Mouse (Mus musculus) hematopoietic stem cell, adult 5-6 weeks (primary cell): Measurements from ENCODE around the gene Cyct. TPM values are rescaled to one million over a fixed set of nuclear protein-coding genes. Genes with fewer than 3 reads are reported as not detected.

Experiments
- ATAC-seq, 2 experiments: fragments of 125-278 bp in 1 of 2; replicated peaks in 1 of 2; 2 replicates each; pipeline ENCODE4 v1.8.0; 2016 to 2017; ENCODE audit warnings: inconsistent platforms in 2 of 2, mild to moderate bottlenecking in 2 of 2, moderate number of reproducible peaks in 2 of 2, low read depth in 1 of 2, moderate TSS enrichment in 1 of 2; ENCODE audit not compliant: low FRiP score in 2 of 2, poor library complexity in 2 of 2, severe bottlenecking in 2 of 2, insufficient read depth in 1 of 2, low TSS enrichment in 1 of 2
- total RNA-seq: library from RNA; stranded (forward); fragments of 172-1452, 232-1000 nt; gene quantifications from 2 replicates; pipeline ENCODE4 v1.2.3, GENCODE M21; 2017

Gene Cyct
- not detected in 2 replicates for total RNA-seq

- ATAC-seq = no peak
Measured at GRCm38 (mm10) chr2:76360226-76360625, at the start of gene Cyct. Gene Cyct, minus strand, starts transcription at chr2:76360450.

GRCm38 (mm10) chr2:76409986-76410385, 49.7 kb upstream of the Cyct start:
- no peak for ATAC-seq

- ATAC-seq = no peak
Measured at GRCm38 (mm10) chr2:76409526-76409925, 49.3 kb upstream of the Cyct start.

GRCm38 (mm10) chr2:76406937-76407441, 46.7 kb upstream of the Cyct start:
- ATAC-seq = peak; percentile 47 to 61

DNA sequence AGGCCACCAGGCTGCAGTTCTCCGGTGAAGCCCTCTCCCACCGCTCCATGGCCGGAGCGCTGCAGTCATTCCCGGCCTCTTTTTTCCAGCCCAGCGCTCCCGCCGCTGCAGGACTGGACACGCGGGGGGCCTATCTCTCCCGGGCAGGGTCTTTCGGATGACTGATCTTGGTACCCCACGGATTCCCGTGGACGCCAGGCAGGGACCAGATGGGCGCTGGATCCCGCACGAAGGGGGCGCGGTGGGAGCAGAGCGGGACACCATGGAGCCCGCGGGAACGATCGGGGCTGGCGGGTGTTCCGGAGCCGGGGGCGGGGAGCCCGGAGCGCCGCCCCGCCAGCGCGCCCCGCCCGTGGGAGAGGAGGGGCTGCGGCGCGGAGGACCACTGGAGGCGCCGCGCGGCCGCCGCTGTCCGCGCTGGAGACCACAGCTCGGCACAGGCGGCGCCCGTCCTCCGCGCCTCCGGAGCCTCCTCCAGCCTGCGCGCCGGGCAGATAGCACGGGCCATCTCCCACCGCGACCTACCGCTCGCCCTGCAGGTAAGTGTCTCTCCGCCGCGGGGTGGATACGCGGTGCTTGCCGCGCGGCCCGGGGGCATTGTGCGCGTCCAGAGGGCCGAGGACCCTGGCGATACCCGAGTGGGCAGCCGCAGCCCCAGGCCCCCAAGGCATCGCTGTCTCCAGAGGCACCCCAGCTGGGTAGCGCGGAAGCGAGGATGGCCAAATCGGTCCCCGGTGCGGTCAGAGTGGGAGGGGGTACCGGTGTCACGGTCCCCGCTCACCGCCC, 46.1 kb upstream of the Cyct start, which contains the start of gene Osbpl6:
Osbpl6 (plus strand) TSS at position 358 of the 786 bp plus-strand sequence.
- ATAC-seq = peak in 1 of 2 experiments; percentile 21; a peak in 1 of 4 replicates

DNA sequence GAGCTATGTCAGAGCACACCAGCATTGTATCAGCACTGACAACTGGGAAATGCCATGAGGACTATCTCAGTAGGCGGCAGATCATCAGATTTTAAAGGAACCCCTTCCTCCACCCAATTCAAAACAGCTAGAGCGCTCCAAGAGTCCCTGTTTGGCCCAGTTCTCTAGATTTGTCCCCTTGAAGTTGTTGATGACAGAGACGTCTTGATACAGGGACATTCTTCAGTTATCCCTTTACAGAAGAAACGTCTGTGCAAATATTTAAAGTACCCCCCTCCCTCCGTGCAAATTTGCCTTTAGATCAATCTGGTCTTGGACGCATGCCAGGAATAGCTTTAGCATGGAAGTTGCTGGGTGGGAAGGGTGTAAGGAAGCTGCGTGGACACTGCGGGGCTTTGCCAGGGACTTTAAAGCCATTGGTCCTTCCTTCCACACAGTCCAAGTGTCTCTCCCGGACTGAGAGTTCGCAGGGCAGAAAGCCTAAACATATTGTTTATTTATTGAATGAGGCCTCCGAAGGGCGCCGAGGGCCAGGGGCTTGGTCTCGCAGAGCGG, 45.4 kb upstream of the Cyct start:
- no peak for ATAC-seq

GRCm38 (mm10) chr2:76400178-76400577, 39.9 kb upstream of the Cyct start:
- no peak for ATAC-seq

- no peak for ATAC-seq
Measured at GRCm38 (mm10) chr2:76386531-76386930, 26.3 kb upstream of the Cyct start.

- no peak for ATAC-seq
Measured at GRCm38 (mm10) chr2:76378646-76379045, 18.4 kb upstream of the Cyct start.

GRCm38 (mm10) chr2:76374544-76375206, 14.4 kb upstream of the Cyct start:
- ATAC-seq = no peak

- no peak for ATAC-seq
Measured at GRCm38 (mm10) chr2:76372244-76372643, 12.0 kb upstream of the Cyct start.

DNA sequence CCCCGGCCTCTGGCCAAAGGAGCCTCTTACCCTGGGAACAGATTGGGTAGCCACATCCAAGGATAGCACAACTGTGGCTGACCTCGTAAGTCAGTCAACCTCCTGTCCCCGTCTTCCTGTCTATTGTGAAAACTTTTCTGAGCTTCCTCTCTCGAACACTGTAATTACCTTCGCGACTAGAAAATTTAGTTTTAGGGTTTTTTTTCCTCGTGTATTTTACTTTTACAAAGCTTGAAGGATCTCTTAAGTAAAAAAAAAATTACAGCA, 10.3 kb upstream of the Cyct start:
- 0 out of 4 replicates have a peak, but pooled peaks of 1 of the 2 experiments have one; percentile 22 for ATAC-seq

DNA sequence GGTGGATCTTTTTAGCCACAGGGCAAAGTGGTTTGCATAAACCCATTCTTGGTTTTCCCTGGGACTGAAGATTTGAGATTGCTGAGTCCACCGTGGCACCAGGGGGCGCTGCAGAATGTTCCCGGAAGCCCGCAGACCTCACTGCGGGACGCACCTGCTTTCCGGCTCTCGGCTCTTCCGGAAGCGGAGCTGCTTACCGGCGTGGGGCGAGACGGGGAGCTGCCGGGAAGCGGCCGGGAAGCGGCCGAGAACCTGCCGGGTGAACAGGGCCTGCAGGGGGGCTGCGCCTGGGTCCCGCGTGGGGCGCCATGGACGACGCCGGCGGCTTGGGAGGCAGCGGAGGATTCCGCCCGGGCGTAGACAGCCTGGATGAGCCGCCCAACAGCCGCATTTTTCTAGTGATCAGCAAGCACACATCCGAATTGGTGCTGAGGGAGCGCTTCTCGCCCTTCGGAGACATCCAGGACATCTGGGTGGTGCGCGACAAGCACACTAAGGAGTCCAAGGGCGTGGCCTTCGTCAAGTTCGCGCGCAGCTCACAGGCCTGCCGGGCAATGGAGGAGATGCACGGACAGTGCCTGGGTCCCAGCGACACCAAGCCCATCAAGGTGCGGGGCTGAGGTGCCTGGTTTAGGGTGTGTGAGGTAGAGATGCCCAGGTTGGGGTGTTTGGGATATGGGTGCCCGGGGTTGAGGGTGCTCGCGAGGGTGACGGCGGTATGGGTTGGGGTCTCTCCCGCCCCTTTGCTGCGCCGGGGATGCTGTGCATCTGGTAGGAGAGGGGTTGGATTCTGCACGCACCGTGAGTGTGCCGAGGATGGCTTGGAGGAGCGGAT, 9.8 kb upstream of the Cyct start, which contains the start of gene Rbm45:
Rbm45 (plus strand) TSS at position 164 of the 835 bp plus-strand sequence.
- ATAC-seq = peak; percentile 75 to 92

DNA sequence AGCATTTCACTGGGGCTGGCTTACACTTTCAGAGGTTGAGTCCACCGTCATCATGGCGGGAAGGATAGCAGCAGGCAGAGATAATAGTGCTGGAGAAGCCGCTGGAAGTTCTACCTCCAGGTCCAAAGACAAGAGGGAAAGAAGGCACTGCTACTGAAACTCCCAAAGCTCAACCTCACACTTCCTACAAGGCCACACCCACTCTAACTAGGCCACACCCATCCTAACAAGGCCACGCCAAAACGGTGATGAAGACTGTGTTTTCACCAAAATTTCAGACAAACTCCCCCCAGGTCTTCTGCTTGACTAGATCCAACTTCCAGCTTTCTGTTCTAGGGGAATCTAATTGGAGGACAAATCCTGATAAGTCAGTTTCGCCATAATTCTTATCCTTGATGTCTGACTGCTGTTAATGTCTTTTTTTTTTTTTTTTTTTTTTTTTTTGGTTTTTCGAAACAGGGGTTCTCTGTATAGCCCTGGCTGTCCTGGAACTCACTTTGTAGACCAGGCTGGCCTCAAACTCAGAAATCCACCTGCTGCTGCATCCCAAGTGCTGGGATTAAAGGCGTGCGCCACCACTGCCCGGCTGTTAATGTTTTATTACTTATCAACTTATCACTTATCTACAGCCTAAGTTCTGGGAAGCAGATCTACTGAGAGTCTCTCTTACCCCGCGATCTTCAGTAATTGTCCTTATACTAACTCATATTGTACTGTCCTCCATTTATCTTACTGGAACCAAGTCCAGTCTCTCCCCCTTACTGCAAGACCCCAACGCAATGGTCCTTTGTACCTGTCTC, 8.8 kb upstream of the Cyct start:
- no peak for ATAC-seq

DNA sequence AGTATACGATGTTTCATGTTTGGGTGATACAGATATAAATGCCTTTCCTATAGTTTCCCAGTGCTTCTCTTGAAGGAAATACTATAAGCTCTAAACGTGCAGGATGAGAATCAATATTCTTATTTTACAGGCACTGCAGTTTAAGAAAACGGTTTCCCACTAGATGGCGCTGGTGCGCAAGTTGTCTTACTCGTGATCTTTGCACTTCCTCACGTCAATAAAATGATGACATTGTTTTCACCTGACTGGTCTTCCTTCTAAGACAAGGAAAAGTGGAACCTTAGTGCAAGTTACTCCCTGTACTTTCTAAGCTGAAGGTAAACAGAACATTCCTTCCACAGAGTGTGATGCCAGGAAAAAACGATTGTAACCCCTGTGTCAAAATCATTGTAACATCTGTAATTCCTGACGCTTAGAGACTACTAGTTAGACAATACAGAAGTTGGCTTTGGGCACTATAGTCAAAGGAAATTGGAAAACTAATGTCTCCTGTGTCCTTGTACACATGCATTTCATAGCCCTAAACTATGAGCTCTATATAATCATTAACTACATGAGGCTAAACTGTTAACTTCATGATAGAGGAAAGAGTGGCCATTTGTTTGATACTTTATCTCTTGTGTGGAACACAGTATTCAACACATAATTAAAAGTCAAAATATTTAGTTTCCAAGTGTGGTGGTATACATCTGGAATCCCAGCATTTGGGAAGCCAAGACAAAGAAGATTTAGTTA, 7.1 kb upstream of the Cyct start:
- peak; percentile 30 to 54; a peak in 1 of 4 replicates for ATAC-seq

- ATAC-seq = no peak
Measured at GRCm38 (mm10) chr2:76365811-76366210, 5.6 kb upstream of the Cyct start.
